Mouse (Mus musculus) c-Kit-positive CD71-positive TER-119-negative erythroid progenitor cells, embryonic 14.5 days (primary cell): ENCODE results near the gene Sema4c.

Experiments used
- DNase-seq: peaks from one replicate; pipeline ENCODE4 v3.0.0-alpha.2; 2013; ENCODE audit warnings: low read depth

Sema4c gene

DNA sequence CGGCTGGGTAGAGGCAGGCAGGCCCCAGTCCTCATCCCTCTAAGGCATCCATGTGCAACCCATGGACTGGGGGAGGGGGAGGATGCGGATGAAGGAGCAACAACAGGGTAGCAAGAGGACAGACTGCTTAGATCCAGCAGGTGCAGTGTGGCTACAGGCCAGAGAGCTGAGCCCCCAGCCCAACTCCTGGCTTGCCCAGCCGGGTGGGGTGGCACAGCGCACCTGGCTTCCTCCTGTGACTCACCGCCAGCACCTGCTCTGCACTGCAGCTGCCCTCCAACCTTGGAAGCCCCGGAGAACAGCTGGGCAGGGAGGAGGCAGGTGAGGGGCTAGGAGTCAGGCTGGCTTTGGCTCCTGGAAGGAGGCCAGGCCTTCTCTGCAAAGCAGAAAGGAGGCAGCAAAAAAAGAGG lies 21.8 kb upstream of the Sema4c start:
- DNase-seq, result no peak

DNA sequence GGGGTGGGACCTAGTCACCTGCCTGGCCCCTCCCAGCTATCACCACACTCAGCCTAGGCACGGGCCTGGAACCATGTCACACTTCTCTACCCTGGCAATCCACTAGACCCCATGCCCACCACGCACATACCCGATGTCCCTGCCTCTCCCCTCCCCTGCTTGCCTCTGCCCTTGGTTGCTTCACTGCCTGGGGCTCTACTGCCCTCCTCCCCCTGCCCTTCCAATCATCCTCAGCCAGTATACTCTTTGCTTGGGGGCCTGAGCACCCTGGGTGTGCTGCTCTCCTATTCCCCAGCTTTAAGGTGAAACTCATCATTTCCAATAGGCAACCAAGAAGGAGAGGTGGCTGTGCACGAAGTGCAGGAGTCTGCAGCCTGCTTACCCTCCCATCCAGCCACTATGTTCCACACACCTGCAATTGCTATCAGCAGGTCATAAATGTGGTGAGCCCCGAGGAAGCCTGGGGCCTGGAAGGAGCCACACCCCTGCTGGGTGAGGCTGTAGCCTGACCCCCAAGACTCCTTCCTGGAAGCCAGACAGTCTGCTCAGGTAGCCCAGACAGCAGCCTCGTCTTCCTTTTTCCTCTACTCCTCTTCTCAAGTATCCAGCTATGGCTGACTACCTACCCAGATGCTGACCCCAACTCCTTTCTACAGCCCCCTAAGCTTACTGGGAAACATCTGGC lies 19.0 kb upstream of the Sema4c start:
- DNase-seq, result no peak

DNA sequence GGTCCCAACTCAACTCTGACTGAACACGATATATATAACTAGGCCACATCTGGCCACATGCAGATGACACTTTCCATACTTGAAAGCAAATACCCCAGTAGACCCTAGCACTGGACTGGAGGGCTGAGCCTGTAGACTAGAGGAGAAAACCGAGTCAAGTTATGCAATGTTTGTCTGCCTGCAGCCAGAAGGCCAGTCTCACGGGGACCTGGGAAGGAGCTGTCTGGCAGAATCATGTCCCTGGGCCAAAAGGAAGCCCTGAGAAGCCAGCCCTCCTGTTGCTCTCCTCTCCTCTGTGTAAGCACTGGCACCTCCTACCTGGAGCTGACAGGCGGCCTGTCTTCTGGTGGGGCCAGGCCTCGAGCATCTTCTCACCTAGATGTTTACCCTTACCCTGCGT lies 17.2 kb upstream of the Sema4c start:
- DNase-seq, result no peak

DNA sequence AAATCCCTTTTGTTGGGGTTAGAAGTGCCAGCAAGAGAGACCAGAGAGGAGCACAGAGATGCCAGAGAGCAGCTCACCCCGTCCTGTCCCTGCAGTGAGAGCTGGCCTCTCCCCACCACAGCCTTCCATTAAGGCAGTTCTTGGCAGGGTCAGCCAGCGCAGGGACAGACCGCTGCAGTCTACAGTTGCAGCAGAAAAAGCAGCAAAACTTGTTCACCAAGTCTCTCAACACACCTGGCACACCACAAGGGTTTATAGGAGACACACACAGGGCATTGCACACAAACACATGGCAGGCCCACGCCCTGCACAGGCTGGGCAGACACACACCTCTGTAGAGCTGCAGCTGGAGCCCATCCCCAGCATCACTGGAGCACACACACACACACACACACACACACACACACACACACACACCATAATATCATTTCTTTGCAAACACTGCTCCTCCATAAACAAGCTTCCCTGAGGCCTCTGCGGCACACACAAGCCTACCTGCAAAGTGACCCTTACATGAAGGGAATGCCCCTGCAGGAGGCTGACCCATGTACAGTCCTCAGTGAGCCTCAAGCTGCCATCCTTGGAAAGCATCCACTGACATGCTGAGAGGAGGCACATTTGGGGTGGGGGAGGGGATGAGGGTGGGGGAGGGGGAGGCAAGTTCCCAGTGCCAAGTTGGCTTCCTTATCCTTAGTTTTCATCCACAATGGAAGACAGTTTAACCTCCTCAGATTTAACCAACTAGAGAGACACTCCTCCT lies 16.2 kb upstream of the Sema4c start:
- DNase-seq, result no peak

DNA sequence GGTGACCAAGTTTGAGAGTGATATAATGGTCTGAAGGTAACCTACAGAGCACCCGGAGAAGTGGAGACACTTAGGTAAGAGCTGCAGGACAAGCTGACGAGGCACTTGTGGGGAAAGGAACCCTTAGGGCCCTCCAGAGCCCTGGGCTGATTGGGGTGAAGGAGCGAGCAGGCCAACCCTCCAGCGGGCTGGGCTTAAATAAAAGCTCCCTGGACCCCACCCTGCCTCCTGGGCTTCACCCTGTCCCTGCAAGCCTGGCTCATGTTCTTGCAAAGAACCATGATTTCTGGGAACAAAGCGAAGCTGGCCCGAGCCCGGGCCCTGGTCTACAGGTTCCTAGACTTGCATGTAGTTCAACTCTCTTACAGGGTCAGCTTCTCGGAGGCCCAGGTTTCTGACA lies 15.4 kb upstream of the Sema4c start:
- DNase-seq, result no peak

DNA sequence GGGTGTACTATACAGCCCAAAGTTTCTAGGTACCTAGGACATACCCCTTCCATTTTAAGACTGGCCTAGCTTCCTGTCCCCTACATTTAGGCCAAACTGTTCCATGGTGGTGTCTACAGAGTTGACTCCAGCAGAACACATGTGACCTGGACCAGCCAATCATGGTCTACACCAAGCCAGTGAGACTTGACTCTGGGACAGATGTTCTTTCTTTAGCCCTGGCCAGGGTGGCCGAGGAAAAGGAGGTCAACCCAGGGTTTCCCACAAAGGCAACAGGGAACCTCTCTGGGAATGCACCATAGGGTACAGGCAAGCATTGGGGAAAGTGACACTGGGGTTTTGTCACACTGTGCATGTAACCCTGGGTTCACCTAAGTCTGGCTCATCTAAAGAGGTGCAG lies 14.6 kb upstream of the Sema4c start:
- DNase-seq, result no peak

DNA sequence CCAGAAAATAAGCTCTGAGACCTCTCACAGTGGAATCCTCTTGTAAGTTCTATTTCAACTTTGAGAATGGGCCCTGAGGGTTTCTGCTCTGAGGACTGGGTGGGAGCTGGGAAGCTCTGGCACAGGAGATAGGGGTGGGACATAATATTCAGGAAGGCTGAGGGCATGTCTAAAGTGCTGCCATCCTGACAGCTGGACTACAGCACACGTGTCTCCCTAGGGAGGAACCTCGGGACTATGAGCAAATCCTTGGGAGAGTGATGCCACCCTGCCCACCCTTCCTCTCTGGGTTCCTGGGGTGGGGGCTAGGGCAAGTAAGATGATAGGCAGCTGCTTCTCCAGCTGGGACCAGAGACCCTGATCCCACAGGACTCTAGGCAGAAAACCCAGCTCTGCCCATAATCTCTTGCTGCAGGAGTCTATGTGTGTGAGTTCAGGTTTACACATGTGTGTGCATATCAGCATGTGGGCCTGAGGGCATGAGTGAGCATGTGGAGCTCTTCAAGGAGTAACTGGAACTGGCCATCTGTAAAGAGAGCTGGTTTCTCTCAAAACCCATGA lies 14.1 kb upstream of the Sema4c start:
- DNase-seq, result no peak

DNA sequence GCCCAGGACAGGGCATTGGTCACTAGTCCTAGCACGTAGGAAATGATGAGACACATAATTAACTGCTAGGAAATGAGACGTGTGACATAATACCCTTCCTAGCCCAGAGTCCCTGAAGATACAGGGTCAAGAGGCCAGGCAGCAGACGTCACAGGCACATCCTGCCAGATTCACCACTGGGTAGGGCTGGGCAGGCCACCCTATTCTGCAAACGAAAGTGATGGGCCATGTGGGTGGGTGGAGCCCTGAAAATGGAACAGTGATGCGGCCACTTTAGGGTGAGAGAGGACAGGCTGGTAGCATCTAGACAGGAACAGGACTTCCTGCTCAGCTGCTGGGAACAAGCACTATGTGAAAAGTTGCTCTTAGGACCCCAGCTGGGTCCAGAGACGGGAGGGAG lies 13.5 kb upstream of the Sema4c start:
- no peak for DNase-seq

DNA sequence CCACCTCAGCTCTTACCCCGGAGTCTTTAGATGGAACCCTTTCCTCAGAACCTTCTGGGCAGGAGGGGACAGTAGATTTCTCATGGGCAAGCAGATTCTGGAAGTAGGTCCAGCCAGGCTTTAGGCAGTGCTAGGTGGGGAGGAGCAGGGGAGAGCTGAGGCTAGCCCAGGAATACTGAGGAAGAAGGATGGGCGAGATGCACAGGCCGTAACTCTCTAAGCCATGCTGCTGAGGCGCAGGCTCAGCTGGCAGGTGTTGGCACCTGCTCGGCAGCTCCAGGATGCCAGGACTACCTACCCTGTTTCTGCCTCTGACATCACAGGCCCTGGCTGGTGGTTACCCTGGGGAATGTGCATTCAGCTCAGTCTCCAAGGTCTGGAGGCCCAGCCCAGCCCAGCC lies 12.2 kb upstream of the Sema4c start:
- DNase-seq, result no peak

DNA sequence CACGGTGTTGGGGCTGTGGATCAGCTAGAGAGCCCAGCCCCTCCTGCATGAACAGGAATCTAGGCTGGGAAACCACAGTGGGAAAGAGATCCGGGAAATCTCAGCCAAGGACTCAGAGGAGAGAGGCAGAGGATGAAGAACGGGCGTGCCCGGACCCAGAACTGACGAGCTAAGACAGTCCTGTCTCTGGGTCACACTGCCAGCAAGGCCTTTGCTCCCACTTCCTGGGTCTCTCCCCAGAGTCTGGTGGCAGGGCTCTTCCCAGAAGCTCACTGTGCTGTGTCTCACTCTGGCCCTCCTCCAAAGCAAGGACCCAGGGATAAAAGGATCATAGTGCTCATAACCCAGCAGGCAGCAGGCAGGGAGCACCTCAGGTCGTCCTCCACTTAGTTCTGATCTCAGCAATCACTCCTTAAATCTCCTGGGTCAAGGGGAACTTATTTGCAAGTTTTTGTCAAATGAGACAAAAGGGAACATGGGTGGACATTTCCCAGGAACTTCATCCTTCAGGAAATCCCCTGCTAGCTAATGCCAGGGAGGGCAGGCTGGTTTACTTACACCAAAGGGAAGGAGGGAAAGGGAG lies 11.6 kb upstream of the Sema4c start:
- no peak for DNase-seq

DNA sequence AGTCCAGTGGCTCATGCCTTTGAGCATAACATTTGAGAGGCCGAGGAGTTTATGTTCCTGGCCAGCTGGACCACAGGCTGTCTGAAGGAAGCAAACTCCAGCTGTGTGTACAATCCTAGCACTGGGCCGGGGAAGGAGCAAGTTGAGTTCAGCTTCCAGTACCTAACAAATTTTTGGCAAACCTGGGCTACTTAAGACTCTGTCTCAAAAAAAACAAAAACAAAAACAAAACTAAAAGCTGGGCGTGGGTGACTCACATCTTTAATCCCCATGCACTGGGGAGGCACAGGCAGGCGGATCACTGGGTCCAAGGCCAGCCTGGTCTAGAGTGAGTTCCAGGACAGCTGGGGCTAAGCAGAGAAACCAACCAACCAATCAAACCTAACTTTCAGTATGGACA lies 10.6 kb upstream of the Sema4c start:
- DNase-seq, result no peak

DNA sequence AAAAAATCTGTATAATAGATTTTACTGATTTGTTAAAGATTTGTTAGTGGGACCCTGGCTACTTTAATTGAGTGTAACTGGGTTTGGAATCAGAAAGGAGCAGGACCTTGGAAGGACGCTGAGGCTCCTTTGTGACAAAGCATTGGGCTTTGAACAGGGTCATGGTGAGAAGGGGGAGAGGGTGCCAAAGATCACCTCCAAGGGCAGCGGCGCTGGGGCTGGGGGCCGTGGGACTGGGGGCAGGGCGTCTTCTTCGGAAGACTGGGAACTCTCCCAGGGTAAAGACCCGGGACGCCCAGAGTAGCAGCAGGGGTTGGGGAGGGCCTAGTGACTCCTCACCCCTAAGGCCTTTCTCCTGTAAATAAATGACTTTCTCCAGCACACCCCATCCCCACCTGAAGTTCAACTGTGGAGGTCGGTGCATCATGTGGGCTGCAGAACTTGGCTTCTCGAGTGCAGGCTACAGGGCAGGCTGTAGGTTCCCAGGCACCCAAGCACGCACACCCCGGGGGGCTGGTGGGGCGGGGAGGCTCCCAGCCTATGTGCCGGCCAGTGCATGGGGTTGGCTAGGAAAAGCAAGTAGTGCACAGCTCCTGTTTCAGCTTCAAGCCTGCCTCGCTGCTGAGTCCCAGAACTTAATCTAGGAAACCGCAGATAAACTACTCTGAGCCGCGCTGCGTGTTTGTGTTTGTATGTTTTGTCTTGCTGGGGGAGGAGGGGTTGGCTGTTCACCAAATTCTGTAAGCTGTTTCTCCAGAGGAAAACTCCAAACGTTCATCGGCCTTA lies 9.9 kb upstream of the Sema4c start:
- no peak for DNase-seq

DNA sequence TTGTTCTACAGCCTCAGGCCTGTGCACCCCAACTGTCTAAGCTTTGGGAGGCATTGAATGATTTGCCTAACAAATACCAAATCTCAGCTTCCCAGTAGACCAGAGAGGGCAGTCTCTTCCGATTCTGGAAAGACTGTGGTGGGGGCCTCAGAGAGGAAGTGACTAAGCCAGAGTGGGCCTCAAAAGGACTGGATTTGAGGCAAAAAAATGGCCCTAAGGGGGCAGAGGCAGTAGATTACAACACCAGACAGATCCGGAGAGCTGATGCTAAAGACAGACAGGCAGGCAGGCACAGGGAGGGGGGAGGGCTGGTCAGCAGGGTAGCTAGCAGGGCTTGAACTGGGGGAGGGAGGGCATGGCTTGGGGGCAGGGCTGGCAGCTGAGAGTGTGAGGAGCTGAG lies 8.3 kb upstream of the Sema4c start:
- no peak for DNase-seq

DNA sequence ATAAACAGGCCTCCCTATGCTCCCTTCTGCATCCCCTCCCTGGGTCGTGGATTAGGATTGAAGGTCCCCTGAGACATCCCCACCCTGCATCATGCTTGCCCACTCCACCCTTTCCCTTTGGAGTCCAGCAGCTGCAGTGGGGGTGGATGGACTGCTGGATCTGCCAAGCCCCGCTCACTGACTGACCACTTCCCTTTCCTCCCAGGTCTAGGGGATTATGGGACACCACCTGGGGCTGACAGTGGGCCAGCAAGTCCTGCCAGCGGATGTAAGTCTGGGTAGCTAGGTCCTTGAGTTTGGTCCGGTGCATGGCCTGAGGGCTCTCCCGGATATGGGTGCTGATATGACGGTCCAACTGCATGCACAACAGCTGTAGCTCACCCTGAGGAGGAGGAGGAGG lies 6.0 kb upstream of the Sema4c start:
- DNase-seq, result no peak

DNA sequence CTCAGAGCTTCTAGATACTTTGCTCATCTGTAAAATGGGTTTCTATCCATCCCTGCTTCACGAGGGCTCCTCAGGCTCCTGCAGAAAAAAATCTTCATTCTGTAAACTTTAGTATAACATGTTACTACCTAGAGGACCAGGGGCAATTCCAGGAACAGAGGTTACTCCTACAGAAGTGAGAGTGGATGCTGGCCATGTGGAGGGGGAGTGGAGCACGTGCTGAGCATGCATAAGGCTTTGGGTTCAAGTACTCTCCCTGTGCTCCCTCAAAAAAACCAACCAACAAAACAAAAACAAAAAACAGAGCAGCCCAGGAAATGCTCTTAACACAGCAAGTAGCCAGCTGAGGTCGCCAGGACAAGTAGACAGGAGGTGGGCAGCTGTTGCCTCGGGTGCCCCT lies 5.5 kb upstream of the Sema4c start:
- DNase-seq, result no peak

DNA sequence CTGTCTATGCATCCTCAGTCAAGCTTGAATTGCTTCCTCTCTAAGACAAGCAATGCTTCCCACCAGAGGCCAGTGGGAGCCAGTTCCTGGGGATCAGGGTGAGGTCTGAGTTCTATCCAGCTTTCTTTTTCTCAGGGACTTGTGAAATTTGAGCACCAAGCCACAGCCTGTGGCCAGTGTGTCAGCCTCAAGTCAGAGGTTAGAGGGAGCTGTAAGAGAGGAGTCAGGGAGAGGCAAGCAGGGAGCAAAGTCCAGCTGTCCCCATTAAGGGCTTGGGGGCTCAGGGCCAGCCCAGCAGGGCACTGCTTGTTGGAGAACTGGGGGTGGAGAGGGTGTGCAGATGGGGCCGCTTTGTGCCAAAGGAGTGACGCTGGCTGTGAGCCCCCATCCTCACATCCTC lies 5.0 kb upstream of the Sema4c start:
- DNase-seq, result no peak

DNA sequence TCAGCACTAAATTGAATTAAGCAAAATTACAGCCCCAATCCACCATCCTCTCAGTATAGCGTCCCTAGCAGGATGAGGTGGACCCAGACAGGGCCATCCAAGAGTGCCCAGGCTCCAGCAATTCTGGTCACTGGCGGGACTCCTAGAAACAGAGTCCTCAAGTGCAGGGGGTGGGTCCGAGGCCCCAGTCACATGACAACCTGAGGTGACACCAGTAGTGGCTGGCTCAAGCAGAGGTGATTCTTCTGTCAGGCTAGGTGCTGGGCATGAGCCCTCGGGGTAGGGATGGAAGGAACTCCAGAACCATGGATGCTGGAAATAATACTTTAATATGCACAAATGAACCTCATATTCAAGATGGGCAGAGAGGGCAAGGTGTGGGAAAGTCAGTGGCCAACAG lies 4.2 kb upstream of the Sema4c start:
- no peak for DNase-seq

DNA sequence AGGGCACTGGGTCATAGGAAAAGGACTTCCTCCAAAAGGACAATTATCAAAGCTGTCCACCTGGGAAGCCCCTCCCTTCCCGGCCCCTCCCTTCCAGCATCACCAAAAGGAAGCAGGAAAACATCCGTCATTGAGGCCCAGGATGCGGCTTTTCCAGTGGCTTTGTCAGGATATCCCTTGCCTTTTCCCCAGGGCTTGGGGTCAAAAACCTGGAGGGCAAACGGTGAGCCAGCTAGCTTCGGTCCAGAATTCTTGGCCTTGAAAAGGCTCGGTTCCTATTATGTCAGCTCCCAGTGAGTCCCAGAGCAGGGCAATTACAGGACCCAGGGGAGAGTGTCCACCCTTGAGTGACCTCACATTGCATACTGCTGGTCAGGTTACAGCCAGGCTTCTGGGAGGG lies 2.8 kb upstream of the Sema4c start:
- no peak for DNase-seq

DNA sequence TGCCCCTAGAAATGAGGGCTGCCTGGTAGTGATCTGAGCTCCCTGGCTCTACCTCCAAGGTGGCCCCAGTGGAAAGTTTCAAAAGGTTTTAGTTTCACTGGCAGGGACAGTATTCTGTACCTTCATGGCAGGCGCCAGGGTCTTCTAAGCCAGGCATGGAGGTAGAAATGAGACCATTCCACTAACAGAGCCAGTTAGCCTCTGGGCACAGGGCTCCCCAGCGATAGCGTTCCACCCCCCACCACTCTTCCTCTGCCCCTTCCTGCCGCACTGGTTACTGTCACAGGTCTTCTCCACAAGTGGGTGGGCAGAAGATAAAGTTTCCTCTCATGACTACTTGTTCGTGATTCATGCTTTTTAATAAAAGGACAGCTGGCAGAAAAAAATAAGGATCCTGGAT lies 1.7 kb upstream of the Sema4c start:
- no peak for DNase-seq

DNA sequence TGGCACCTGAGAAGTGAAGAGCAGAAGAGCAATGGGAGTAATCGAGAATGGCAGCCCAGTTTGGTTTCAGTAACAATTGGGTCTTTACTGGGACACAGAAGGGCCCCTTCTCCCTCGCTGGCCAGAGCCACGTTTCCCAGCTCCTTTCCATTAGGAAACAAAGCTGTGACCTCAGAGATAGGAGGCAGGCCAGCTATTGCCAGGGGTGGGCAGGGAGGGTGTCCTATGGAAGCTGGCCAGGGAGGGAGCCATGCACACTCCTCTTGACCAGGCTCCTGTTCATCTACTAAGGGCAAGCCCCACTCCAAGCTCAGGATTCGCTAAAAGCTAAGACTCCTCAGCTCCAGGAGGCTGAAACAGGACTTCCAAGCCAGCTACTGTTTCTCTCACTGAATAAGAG lies 1.1 kb upstream of the Sema4c start:
- DNase-seq, result no peak

DNA sequence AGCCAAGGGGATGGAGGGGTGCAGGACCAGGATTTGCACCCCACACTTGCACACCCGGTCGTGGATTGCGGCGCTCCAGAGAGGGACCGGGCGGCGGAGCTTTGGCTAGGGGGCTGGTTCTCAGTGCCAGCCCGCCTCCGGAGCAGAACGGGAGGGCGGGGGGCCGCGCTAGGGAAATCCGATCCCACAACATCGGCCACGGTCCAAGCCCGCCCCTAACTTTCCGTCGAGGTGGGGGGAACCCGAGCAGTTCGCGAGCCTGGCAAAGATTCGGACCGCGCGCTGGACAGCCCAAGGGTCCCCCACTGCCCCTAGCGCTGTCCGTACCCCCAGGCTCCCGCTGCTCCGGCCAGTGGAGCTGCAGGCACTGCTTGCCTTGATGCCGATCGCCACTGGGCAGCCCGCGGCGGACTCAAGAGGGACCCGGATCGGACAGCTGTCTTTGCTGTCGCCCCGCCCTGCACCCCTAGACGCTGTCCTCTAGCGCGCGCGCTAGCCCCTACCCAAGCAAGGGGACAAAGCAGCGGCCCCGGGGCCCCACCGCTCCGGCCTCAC lies 615 bp downstream of the Sema4c start:
- no peak for DNase-seq
